Mouse (Mus musculus) duodenum, adult 2 months (tissue): ENCODE data around the gene Psmd1. TPM values are rescaled to one million over a fixed set of nuclear protein-coding genes. Genes with fewer than 3 reads are reported as not detected.

Experiments
- polyA plus RNA-seq: library from polyadenylated mRNA; depleted of rRNA; stranded (reverse); fragments of >200 nt; gene quantifications from 2 replicates; pipeline ENCODE4 v1.2.3, GENCODE M21; 2012; ENCODE audit warnings: low replicate concordance; rRNA removed

The Psmd1 gene
- 12.0 and 13.5 TPM in 2 replicates for polyA plus RNA-seq

GRCm38 (mm10) chr1:86064271-86064991, at the start of gene Psmd1:
Gene Psmd1 (plus strand): TSS chr1:86064387.

GRCm38 (mm10) chr1:86016516-86016915, 47.7 kb upstream of the Psmd1 start, which contains the start of gene Spata3:
Gene Spata3 (plus strand): TSS chr1:86016816.

GRCm38 (mm10) chr1:86045848-86046805, 18.1 kb upstream of the Psmd1 start, which contains the start of gene 2810459M11Rik:
Gene 2810459M11Rik (plus strand): TSS chr1:86045863.

GRCm38 (mm10) chr1:86111779-86112178, 47.6 kb downstream of the Psmd1 start, which contains the start of gene Htr2b:
Gene Htr2b (minus strand): TSS chr1:86111970.

GRCm38 (mm10) chr1:86133337-86133736, 69.2 kb downstream of the Psmd1 start, which contains the start of gene Gm21972:
Gene Gm21972 (plus strand): TSS chr1:86133637.

GRCm38 (mm10) chr1:86154133-86154823, 90.1 kb downstream of the Psmd1 start, which contains the start of gene Armc9:
Gene Armc9 (plus strand): TSS chr1:86154780.

Other genes starting within 250 kb of the Psmd1 start
- 95.4 and 123 TPM in 2 replicates for gene Itm2c, start 170.1 kb upstream of the Psmd1 start, polyA plus RNA-seq
- 0.39 and 0.53 TPM in 2 replicates for gene 4933407L21Rik, start 135.9 kb upstream of the Psmd1 start, polyA plus RNA-seq
- gene Gpr55, start 103.4 kb upstream of the Psmd1 start, polyA plus RNA-seq = 3.0 and 4.0 TPM in 2 replicates
- not detected in 2 replicates for gene Spata3, start 47.6 kb upstream of the Psmd1 start, polyA plus RNA-seq
- gene 2810459M11Rik, start 18.5 kb upstream of the Psmd1 start, polyA plus RNA-seq = 21.2 TPM in 2 replicates
- 0.94 and 1.7 TPM in 2 replicates for gene Htr2b, start 47.6 kb downstream of the Psmd1 start, polyA plus RNA-seq
- gene Gm21972, start 69.2 kb downstream of the Psmd1 start, polyA plus RNA-seq = 0.33 TPM in 1 of 2 replicates, not detected in the other
- gene Armc9, start 90.4 kb downstream of the Psmd1 start, polyA plus RNA-seq = 1.00 and 1.8 TPM in 2 replicates
- gene B3gnt7, start 238.4 kb downstream of the Psmd1 start, polyA plus RNA-seq = 29.0 and 82.3 TPM in 2 replicates